Mouse (Mus musculus): ENCODE data around the gene Vdac1.

DNA sequence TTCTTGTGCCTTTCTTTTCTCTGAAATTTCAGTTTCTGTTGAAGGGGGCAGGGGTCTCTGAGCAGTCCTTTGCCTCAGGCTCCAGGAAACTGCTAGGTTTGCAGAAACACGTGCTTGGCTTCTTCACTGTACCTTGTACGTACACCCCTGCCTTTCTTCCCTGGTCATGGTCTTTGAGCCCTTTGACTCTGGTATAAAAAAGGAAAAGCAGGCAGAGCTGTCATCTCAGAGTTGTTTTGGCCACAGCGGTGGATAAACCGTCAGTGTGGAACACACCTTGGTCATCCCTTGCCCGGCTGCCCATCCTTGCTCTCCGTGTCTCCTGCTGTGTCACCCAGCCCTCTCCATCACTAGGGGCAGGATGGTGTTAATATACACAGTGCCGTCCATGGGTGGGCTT lies 59.2 kb downstream of the Vdac1 start:
- TF ChIP-seq POLR2A (IDR thresholded peaks at IDR 0.05; ENCODE audit: low read depth, low read length) = no peak
- TF ChIP-seq CTCF (IDR thresholded peaks at IDR 0.05; ENCODE audit: extremely low read depth, insufficient read length, insufficient replicate concordance, low read depth, low read length) = no peak
